Mouse (Mus musculus) forebrain, embryonic 11.5 days (tissue): ENCODE results near the gene H2afz. TPM values are rescaled to one million over a fixed set of nuclear protein-coding genes. Genes with fewer than 3 reads are reported as not detected.
"Not testable (repeated sequence)": the region's sequence is repeated elsewhere in the genome, so short reads cannot be mapped to it uniquely, and the experiment has no call there.

ENCODE experiments used
- ATAC-seq: fragments of 200-750 bp; cut with Nextera tagmentation; replicated peaks from 2 replicates; pipeline ENCODE4 v1.8.0; 2017; ENCODE audit warnings: moderate TSS enrichment; ENCODE audit not compliant: low FRiP score
- DNase-seq: peaks from one replicate; pipeline ENCODE4 v3.0.0-alpha.2; 2017; ENCODE audit warnings: low spot score
- H3K27ac ChIP-seq: fragments of 300-500 bp; sonication (generic); 2 replicates; pipeline ENCODE4 v1.5.1; 2014; ENCODE audit warnings: low read depth, low read length
- H3K27me3 ChIP-seq: fragments of 300-500 bp; sonication (generic); 2 replicates; pipeline ENCODE4 v1.6.1; 2014; ENCODE audit warnings: mild to moderate bottlenecking, low read length, mixed read lengths; ENCODE audit not compliant: control insufficient read depth, insufficient read depth
- H3K36me3 ChIP-seq: fragments of 300-500 bp; sonication (generic); 2 replicates; pipeline ENCODE4 v1.6.1; 2014; ENCODE audit warnings: mild to moderate bottlenecking, low read length, moderate library complexity, mixed read lengths; ENCODE audit not compliant: control insufficient read depth, insufficient read depth
- H3K4me1 ChIP-seq: fragments of 300-500 bp; sonication (generic); replicated peaks from 2 replicates; pipeline ENCODE4 v1.6.1; 2014; ENCODE audit warnings: low read length, mixed read lengths; ENCODE audit not compliant: control insufficient read depth, insufficient read depth
- H3K4me2 ChIP-seq: fragments of 300-500 bp; sonication (generic); 2 replicates; pipeline ENCODE4 v1.6.1; 2014; ENCODE audit warnings: low read depth, mild to moderate bottlenecking, low read length, moderate library complexity, mixed read lengths; ENCODE audit not compliant: severe bottlenecking
- H3K4me3 ChIP-seq: fragments of 300-500 bp; sonication (generic); 2 replicates; pipeline ENCODE4 v1.5.1; 2014; ENCODE audit warnings: low read depth, low read length
- H3K9ac ChIP-seq: fragments of 300-500 bp; sonication (generic); 2 replicates; pipeline ENCODE4 v1.6.1; 2014; ENCODE audit warnings: low read length
- H3K9me3 ChIP-seq: fragments of 300-500 bp; sonication (generic); 2 replicates; pipeline ENCODE4 v1.6.1; 2016; ENCODE audit warnings: low read length, mixed read lengths; ENCODE audit not compliant: control insufficient read depth
- WGBS: fragments of 180-500 bp; shearing (Covaris S2); extraction: QIAGEN DNeasy Blood & Tissue Kit; methylation state at CpG from one replicate; pipeline ENCODE4 v1.1.7; 2014; 5-methylcytosine and 5-hydroxymethylcytosine counted together
- polyA plus RNA-seq: library from polyadenylated mRNA; unstranded; fragments of >200 nt; fragmentation: Nextera tagmentation; extraction: Ambion mirVana; gene quantifications from 2 replicates; pipeline ENCODE4 v1.2.1, GENCODE M21; 2014

Gene H2afz
- polyA plus RNA-seq, 1 experiment from 2014 or later, result 3,427 TPM

- WGBS, result 96% methylated on average over 4 of the region's 4 CpGs
- Histone ChIP-seq H3K36me3 (no peaks in the 10 kb centered on the region; the same call in 1 of the 2 replicates), H3K9ac (no peak overlapping the region), H3K4me3 (no peak overlapping the region), H3K27me3 (no peaks in the 10 kb centered on the region), H3K27ac (no peak overlapping the region), H3K9me3 (no peaks in the 10 kb centered on the region), H3K4me1 (no peaks in the 10 kb centered on the region), H3K4me2 (no peak overlapping the region)
- ATAC-seq (peak; percentile 68; the same call in 1 of the 2 replicates), DNase-seq (no peak)
Measured at GRCm38 (mm10) chr3:137892118-137892517, 27.8 kb downstream of the H2afz start.

GRCm38 (mm10) chr3:137893789-137894188 is 29.5 kb downstream of the H2afz start:
- ATAC-seq, result no peak
- no peaks in the 10 kb centered on the region; the same call in 1 of the 2 replicates for H3K36me3 ChIP-seq

GRCm38 (mm10) chr3:137895196-137895595 is 30.9 kb downstream of the H2afz start:
- H3K4me3 ChIP-seq, result no peak overlapping the region
- H3K9ac ChIP-seq, result no peak overlapping the region
- no peaks in the 10 kb centered on the region for H3K9me3 ChIP-seq
- H3K27me3 ChIP-seq, result no peaks in the 10 kb centered on the region
- H3K36me3 ChIP-seq, result no peaks in the 10 kb centered on the region; the same call in 1 of the 2 replicates
- H3K27ac ChIP-seq, result no peak overlapping the region
- DNase-seq, result peak; percentile 62
- H3K4me2 ChIP-seq, result no peak overlapping the region
- H3K4me1 ChIP-seq, result no peaks in the 10 kb centered on the region
- no peak for ATAC-seq
- 94% methylated on average over 3 of the region's 3 CpGs for WGBS

More at GRCm38 (mm10) chr3:137893789-137894188, 29.5 kb downstream of the H2afz start:
- Histone ChIP-seq H3K4me3 (no peak overlapping the region), H3K4me1 (no peaks in the 10 kb centered on the region), H3K9ac (no peak overlapping the region), H3K9me3 (no peaks in the 10 kb centered on the region), H3K4me2 (no peak overlapping the region), H3K27me3 (no peaks in the 10 kb centered on the region), H3K27ac (no peak overlapping the region)
- no peak for DNase-seq
- 86% methylated on average over 4 of the region's 4 CpGs for WGBS

GRCm38 (mm10) chr3:137896386-137896785 is 32.1 kb downstream of the H2afz start:
- no peaks in the 10 kb centered on the region; the same call in 1 of the 2 replicates for H3K36me3 ChIP-seq
- H3K4me2 ChIP-seq, result no peak overlapping the region
- H3K27me3 ChIP-seq, result no peaks in the 10 kb centered on the region
- WGBS, result 73% methylated on average over 4 of the region's 4 CpGs
- H3K9me3 ChIP-seq, result no peaks in the 10 kb centered on the region
- no peak overlapping the region for H3K4me3 ChIP-seq
- H3K27ac ChIP-seq, result no peak overlapping the region
- no peak for ATAC-seq
- no peaks in the 10 kb centered on the region for H3K4me1 ChIP-seq
- DNase-seq, result no peak
- no peak overlapping the region for H3K9ac ChIP-seq

DNA sequence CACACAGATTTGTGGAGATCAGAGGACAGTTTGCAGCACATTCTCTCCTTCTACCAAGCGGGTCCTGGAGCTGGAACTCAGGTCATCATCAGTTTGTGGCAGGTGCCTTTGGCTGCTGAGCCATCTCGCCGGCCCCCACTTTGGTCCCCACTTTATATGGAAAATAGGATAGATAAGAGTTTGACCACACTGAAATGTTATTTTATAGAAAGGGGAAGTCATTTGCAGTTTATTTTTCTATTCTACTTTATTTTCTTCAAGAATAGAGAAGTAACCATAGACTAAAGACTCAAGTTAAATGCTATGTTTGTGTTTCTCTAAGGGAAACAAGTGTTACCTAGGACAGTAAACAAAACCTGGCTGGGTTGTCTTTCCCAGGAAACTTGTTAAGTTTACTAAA is 32.6 kb downstream of the H2afz start:
- H3K27ac ChIP-seq, result no peak overlapping the region
- H3K9ac ChIP-seq, result no peak overlapping the region
- no peaks in the 10 kb centered on the region for H3K9me3 ChIP-seq
- H3K27me3 ChIP-seq, result no peaks in the 10 kb centered on the region
- no peaks in the 10 kb centered on the region for H3K4me1 ChIP-seq
- H3K4me3 ChIP-seq, result no peak overlapping the region
- ATAC-seq (no peak), DNase-seq (no peak)
- no peaks in the 10 kb centered on the region; the same call in 1 of the 2 replicates for H3K36me3 ChIP-seq
- 91% methylated on average over 3 of the region's 3 CpGs for WGBS
- no peak overlapping the region for H3K4me2 ChIP-seq

DNA sequence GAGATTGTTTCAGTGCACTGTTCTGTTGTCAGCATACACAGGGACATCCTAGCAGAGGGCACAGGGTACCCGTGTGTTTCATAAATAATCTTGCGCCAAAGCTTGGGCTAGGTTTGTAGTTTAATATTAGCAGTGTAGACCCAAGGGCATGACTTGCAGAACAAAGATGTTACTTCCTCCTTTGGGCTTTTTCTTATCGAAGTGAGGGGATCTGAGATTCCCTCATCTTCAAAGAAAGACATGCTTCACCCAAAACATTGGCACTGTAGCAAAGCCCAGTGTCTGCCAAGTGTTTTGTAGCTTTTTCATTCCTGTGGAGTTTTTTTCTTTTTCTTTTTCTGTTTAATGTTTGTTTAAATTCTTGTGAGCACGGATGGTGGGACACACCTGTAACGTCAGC is 33.4 kb downstream of the H2afz start:
- ATAC-seq, result no peak
- no peak overlapping the region for H3K4me2 ChIP-seq
- WGBS, result 92% methylated on average over 5 of the region's 5 CpGs

GRCm38 (mm10) chr3:137900149-137900548 is 35.9 kb downstream of the H2afz start:
- 91% methylated on average over 10 of the region's 10 CpGs for WGBS
- H3K4me1 ChIP-seq, result no peaks in the 10 kb centered on the region
- no peak overlapping the region for H3K4me2 ChIP-seq
- no peaks in the 10 kb centered on the region for H3K9me3 ChIP-seq
- no peaks in the 10 kb centered on the region for H3K36me3 ChIP-seq
- ATAC-seq (no peak), DNase-seq (no peak)
- H3K9ac ChIP-seq, result no peak overlapping the region
- H3K4me3 ChIP-seq, result no peak overlapping the region
- no peak overlapping the region for H3K27ac ChIP-seq
- no peaks in the 10 kb centered on the region for H3K27me3 ChIP-seq

More for the DNA sequence above, 33.4 kb downstream of the H2afz start:
- H3K9ac ChIP-seq, result no peak overlapping the region
- no peak overlapping the region for H3K27ac ChIP-seq
- DNase-seq, result no peak
- no peaks in the 10 kb centered on the region for H3K27me3 ChIP-seq
- no peaks in the 10 kb centered on the region for H3K9me3 ChIP-seq
- no peak overlapping the region for H3K4me3 ChIP-seq
- H3K36me3 ChIP-seq, result no peaks in the 10 kb centered on the region; the same call in 1 of the 2 replicates
- no peaks in the 10 kb centered on the region for H3K4me1 ChIP-seq

GRCm38 (mm10) chr3:137913093-137913492 is 48.8 kb downstream of the H2afz start:
- Histone ChIP-seq H3K4me3 (no peak overlapping the region), H3K27ac (no peak overlapping the region), H3K36me3 (no peaks in the 10 kb centered on the region), H3K4me1 (no peaks in the 10 kb centered on the region), H3K9me3 (no peaks in the 10 kb centered on the region), H3K27me3 (no peaks in the 10 kb centered on the region), H3K4me2 (no peak overlapping the region), H3K9ac (no peak overlapping the region)
- DNase-seq, result no peak
- no peak for ATAC-seq
- 74% methylated on average over 2 of the region's 2 CpGs for WGBS

GRCm38 (mm10) chr3:137914567-137914966 is 50.3 kb downstream of the H2afz start:
- H3K4me2 ChIP-seq, ATAC-seq, H3K27ac ChIP-seq, DNase-seq, H3K9ac ChIP-seq, H3K4me3 ChIP-seq, H3K27me3 ChIP-seq, H3K36me3 ChIP-seq, H3K4me1 ChIP-seq, H3K9me3 ChIP-seq: not testable (repeated sequence)
- WGBS, result no CpG with 5 or more reads among the region's 1 CpGs
